Mouse (Mus musculus) bone marrow macrophage, adult 2 months (primary cell): ENCODE data around the gene Cdc25b. TPM values are rescaled to one million over a fixed set of nuclear protein-coding genes. Genes with fewer than 3 reads are reported as not detected.

Experiments
- H3K27ac ChIP-seq: 2 replicates; pipeline ENCODE4 v1.5.1; 2012; ENCODE audit warnings: low read depth, low read length; ENCODE audit not compliant: insufficient read depth
- H3K4me1 ChIP-seq: 2 replicates; pipeline ENCODE4 v1.6.1; 2012; ENCODE audit warnings: low read length; ENCODE audit not compliant: control insufficient read depth, insufficient read depth
- H3K4me3 ChIP-seq: 2 replicates; pipeline ENCODE4 v1.5.1; 2012; ENCODE audit warnings: mild to moderate bottlenecking, low read length, moderate library complexity; ENCODE audit not compliant: insufficient read depth
- CTCF ChIP-seq: IDR thresholded peaks from 2 replicates; pipeline ENCODE4 v1.5.1; 2012; ENCODE audit warnings: low read depth, mild to moderate bottlenecking, low read length, moderate library complexity
- POLR2A ChIP-seq: IDR thresholded peaks from 2 replicates; pipeline ENCODE4 v1.6.1; 2012; ENCODE audit warnings: mild to moderate bottlenecking, low read depth, low read length, borderline replicate concordance
- polyA plus RNA-seq: library from polyadenylated mRNA; stranded (reverse); fragments of >200 nt; gene quantifications from 2 replicates; pipeline ENCODE4 v1.2.4, GENCODE M21; 2012; ENCODE audit not compliant: missing spikeins, insufficient read depth, insufficient read length

Cdc25b gene
- 47.1 and 56.5 TPM in 2 replicates for polyA plus RNA-seq

- TF ChIP-seq CTCF (no peak), POLR2A (no peak)
- peak within 1 kb of the TSS; percentile 21; the same call in 1 of the 2 replicates for H3K27ac ChIP-seq
- H3K4me3 ChIP-seq, result peak within 1 kb of the TSS; percentile 83
- H3K4me1 ChIP-seq, result peaks cover 34% of the 10 kb centered on the region
Measured at GRCm38 (mm10) chr2:131186771-131187601, at the start of gene Cdc25b, which contains the start of gene Spef1. Gene Cdc25b, plus strand, starts transcription at chr2:131186949. Gene Spef1, minus strand, starts transcription at chr2:131187282.

GRCm38 (mm10) chr2:131138296-131138695 lies 48.5 kb upstream of the Cdc25b start:
- Histone ChIP-seq H3K27ac (no peak overlapping the region), H3K4me3 (no peak overlapping the region), H3K4me1 (no peaks in the 10 kb centered on the region)
- TF ChIP-seq POLR2A (no peak), CTCF (no peak)

- no peak for TF ChIP-seq POLR2A
- no peak for TF ChIP-seq CTCF
- no peak overlapping the region for H3K27ac ChIP-seq
- H3K4me1 ChIP-seq, result no peaks in the 10 kb centered on the region
- no peak overlapping the region for H3K4me3 ChIP-seq
Measured at GRCm38 (mm10) chr2:131138760-131139159, 48.0 kb upstream of the Cdc25b start.

GRCm38 (mm10) chr2:131139287-131139686 lies 47.5 kb upstream of the Cdc25b start:
- no peak overlapping the region for H3K27ac ChIP-seq
- H3K4me3 ChIP-seq, result no peak overlapping the region
- TF ChIP-seq CTCF, result no peak
- TF ChIP-seq POLR2A, result no peak
- no peaks in the 10 kb centered on the region for H3K4me1 ChIP-seq

GRCm38 (mm10) chr2:131139886-131140532 lies 46.7 kb upstream of the Cdc25b start:
- H3K4me3 ChIP-seq, result no peak overlapping the region
- no peak for TF ChIP-seq CTCF
- no peak for TF ChIP-seq POLR2A
- no peaks in the 10 kb centered on the region for H3K4me1 ChIP-seq
- H3K27ac ChIP-seq, result no peak overlapping the region

GRCm38 (mm10) chr2:131140533-131140905 lies 46.2 kb upstream of the Cdc25b start:
- H3K27ac ChIP-seq, result no peak overlapping the region
- H3K4me1 ChIP-seq, result no peaks in the 10 kb centered on the region
- no peak overlapping the region for H3K4me3 ChIP-seq
- no peak for TF ChIP-seq CTCF
- TF ChIP-seq POLR2A, result no peak

GRCm38 (mm10) chr2:131141336-131141986 lies 45.3 kb upstream of the Cdc25b start:
- no peak overlapping the region for H3K27ac ChIP-seq
- H3K4me1 ChIP-seq, result no peaks in the 10 kb centered on the region
- no peak overlapping the region for H3K4me3 ChIP-seq
- TF ChIP-seq POLR2A (no peak), CTCF (no peak)

- TF ChIP-seq POLR2A (no peak), CTCF (peak; percentile 63)
- no peak overlapping the region for H3K27ac ChIP-seq
- H3K4me3 ChIP-seq, result no peak overlapping the region
- no peaks in the 10 kb centered on the region for H3K4me1 ChIP-seq
Measured at GRCm38 (mm10) chr2:131142592-131142991, 44.2 kb upstream of the Cdc25b start.

- H3K4me1 ChIP-seq, result no peaks in the 10 kb centered on the region
- H3K4me3 ChIP-seq, result no peak overlapping the region
- no peak overlapping the region for H3K27ac ChIP-seq
- TF ChIP-seq CTCF (no peak), POLR2A (no peak)
Measured at GRCm38 (mm10) chr2:131143007-131143780, 43.6 kb upstream of the Cdc25b start.
